Mouse (Mus musculus) liver, adult 2 months (tissue): ENCODE results near the gene Syt16.

Source experiments
- CTCF ChIP-seq: fragments of 200-500 bp; IDR thresholded peaks from 2 replicates; pipeline ENCODE4 v1.5.1; 2011; ENCODE audit warnings: low read depth, low read length, control low read depth
- POLR2A ChIP-seq: fragments of 200-500 bp; IDR thresholded peaks from 2 replicates; pipeline ENCODE4 v1.6.1; 2011; ENCODE audit warnings: low read length, control low read depth; ENCODE audit not compliant: insufficient read depth; ENCODE audit errors: extremely low read depth

- no peak for TF ChIP-seq POLR2A
- no peak for TF ChIP-seq CTCF
Observed at GRCm38 (mm10) chr12:74201410-74201809, 203.9 kb downstream of the Syt16 start.
